Mouse (Mus musculus) thymus, adult 2 months (tissue): ENCODE results near the gene Iba57. TPM values are rescaled to one million over a fixed set of nuclear protein-coding genes. Genes with fewer than 3 reads are reported as not detected.

ENCODE experiments used
- DNase-seq: peaks from one replicate; pipeline ENCODE4 v3.0.0; 2021
- H3K27ac ChIP-seq: fragments of 200-500 bp; 2 replicates; pipeline ENCODE4 v1.5.1; 2012; ENCODE audit warnings: low read length, control low read depth; ENCODE audit not compliant: control insufficient read depth, insufficient read depth
- H3K27me3 ChIP-seq: fragments of 200-500 bp; 2 replicates; pipeline ENCODE4 v1.6.1; 2012; ENCODE audit warnings: mild to moderate bottlenecking, low read length, moderate library complexity, mixed read lengths; ENCODE audit not compliant: control insufficient read depth, insufficient read depth
- H3K36me3 ChIP-seq: fragments of 200-500 bp; 2 replicates; pipeline ENCODE4 v1.6.1; 2012; ENCODE audit warnings: mild to moderate bottlenecking, low read length, moderate library complexity; ENCODE audit not compliant: control insufficient read depth, insufficient read depth
- H3K4me1 ChIP-seq: fragments of 200-500 bp; replicated peaks from 2 replicates; pipeline ENCODE4 v1.6.1; 2012; ENCODE audit warnings: low read length; ENCODE audit not compliant: control insufficient read depth, insufficient read depth
- H3K4me3 ChIP-seq: fragments of 200-500 bp; 2 replicates; pipeline ENCODE4 v1.5.1; 2012; ENCODE audit warnings: mild to moderate bottlenecking, low read length, control low read depth, moderate library complexity; ENCODE audit not compliant: control insufficient read depth, insufficient read depth
- CTCF ChIP-seq: fragments of 200-500 bp; IDR thresholded peaks from 2 replicates; pipeline ENCODE4 v1.5.1; 2012; ENCODE audit warnings: mild to moderate bottlenecking, control low read depth, low read length, moderate library complexity, borderline replicate concordance; ENCODE audit not compliant: control insufficient read depth, poor library complexity, insufficient read depth; ENCODE audit errors: extremely low read depth
- POLR2A ChIP-seq: fragments of 200-500 bp; IDR thresholded peaks from 2 replicates; pipeline ENCODE4 v1.6.1; 2012; ENCODE audit warnings: mild to moderate bottlenecking, low read length, control low read depth, moderate library complexity; ENCODE audit not compliant: control insufficient read depth, poor library complexity, insufficient read depth; ENCODE audit errors: extremely low read depth
- WGBS: fragments of 180-500 bp; shearing (Covaris S2); methylation state at CpG from one replicate; pipeline ENCODE4 v1.1.7; 2018; 5-methylcytosine and 5-hydroxymethylcytosine counted together
- polyA plus RNA-seq: library from polyadenylated mRNA; depleted of rRNA; stranded (reverse); fragments of >200 nt; gene quantifications from 2 replicates; pipeline ENCODE4 v1.2.3, GENCODE M21; 2012

Gene Iba57
- polyA plus RNA-seq, 1 experiment = 7.2 TPM

- TF ChIP-seq POLR2A = no peak
- no peak for TF ChIP-seq CTCF
- Histone ChIP-seq H3K4me1 (peaks cover 11% of the 10 kb centered on the region), H3K27ac (no peak overlapping the region), H3K27me3 (no peaks in the 10 kb centered on the region), H3K4me3 (no peak overlapping the region), H3K36me3 (peaks cover 4% of the 10 kb centered on the region; the same call in 1 of the 2 replicates)
- 92% methylated on average over 5 of the region's 5 CpGs for WGBS
- DNase-seq = no peak
Observed at GRCm38 (mm10) chr11:59161398-59161797, 2.1 kb downstream of the Iba57 start.

- DNase-seq = no peak
- peaks cover 4% of the 10 kb centered on the region; the same call in 1 of the 2 replicates for H3K36me3 ChIP-seq
- H3K4me1 ChIP-seq = peaks cover 11% of the 10 kb centered on the region
- TF ChIP-seq CTCF (no peak), POLR2A (no peak)
- H3K27me3 ChIP-seq = no peaks in the 10 kb centered on the region
- WGBS = 97% methylated on average over 4 of the region's 4 CpGs
- no peak overlapping the region for H3K4me3 ChIP-seq
- H3K27ac ChIP-seq = no peak overlapping the region
Observed at GRCm38 (mm10) chr11:59159558-59159957, 4.0 kb downstream of the Iba57 start.

GRCm38 (mm10) chr11:59159099-59159498 lies 4.4 kb downstream of the Iba57 start:
- H3K27ac ChIP-seq = no peak overlapping the region
- DNase-seq = no peak
- no peaks in the 10 kb centered on the region for H3K27me3 ChIP-seq
- H3K4me3 ChIP-seq = no peak overlapping the region
- H3K4me1 ChIP-seq = peaks cover 7% of the 10 kb centered on the region
- H3K36me3 ChIP-seq = peaks cover 4% of the 10 kb centered on the region; the same call in 1 of the 2 replicates
- no peak for TF ChIP-seq POLR2A
- TF ChIP-seq CTCF = no peak
- WGBS = 96% methylated on average over 13 of the region's 13 CpGs

GRCm38 (mm10) chr11:59155900-59156299 lies 7.6 kb downstream of the Iba57 start:
- H3K4me1 ChIP-seq = no peaks in the 10 kb centered on the region
- TF ChIP-seq POLR2A = no peak
- no peak for TF ChIP-seq CTCF
- no peak for DNase-seq
- no peak overlapping the region for H3K4me3 ChIP-seq
- H3K36me3 ChIP-seq = peaks cover 4% of the 10 kb centered on the region; the same call in 1 of the 2 replicates
- H3K27ac ChIP-seq = no peak overlapping the region
- no peaks in the 10 kb centered on the region for H3K27me3 ChIP-seq
- 98% methylated on average over 5 of the region's 5 CpGs for WGBS

DNA sequence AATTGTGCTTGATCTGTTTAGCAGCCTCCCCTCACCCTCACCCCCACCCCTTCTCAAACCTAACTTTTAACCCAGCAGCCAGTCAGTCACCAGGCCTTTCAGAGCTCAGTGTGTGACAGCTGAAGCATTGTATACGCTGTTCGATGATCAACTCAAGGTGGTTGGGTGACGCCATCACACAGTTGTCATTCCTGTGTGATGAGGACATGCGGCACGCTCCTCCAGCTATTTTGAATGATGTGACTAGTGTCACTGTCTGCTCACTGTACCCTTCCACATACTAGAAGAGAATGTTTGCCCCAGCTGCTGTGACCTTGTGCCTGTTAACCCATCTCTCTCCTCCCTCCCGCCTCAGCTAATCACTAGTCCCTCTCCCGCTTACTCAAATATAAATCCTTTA lies 9.3 kb downstream of the Iba57 start:
- DNase-seq = no peak
- no peak overlapping the region for H3K27ac ChIP-seq
- TF ChIP-seq CTCF = no peak
- whole genome bisulfite sequencing = 95% methylated on average over 7 of the region's 7 CpGs
- peaks cover 4% of the 10 kb centered on the region; the same call in 1 of the 2 replicates for H3K36me3 ChIP-seq
- H3K27me3 ChIP-seq = no peaks in the 10 kb centered on the region
- H3K4me1 ChIP-seq = no peaks in the 10 kb centered on the region
- H3K4me3 ChIP-seq = no peak overlapping the region

GRCm38 (mm10) chr11:59151729-59152128 lies 11.8 kb downstream of the Iba57 start:
- no peaks in the 10 kb centered on the region for H3K4me1 ChIP-seq
- no peak for DNase-seq
- TF ChIP-seq POLR2A (no peak), CTCF (no peak)
- H3K27ac ChIP-seq = no peak overlapping the region
- H3K36me3 ChIP-seq = no peaks in the 10 kb centered on the region
- no peak overlapping the region for H3K4me3 ChIP-seq
- 53% methylated on average over 3 of the region's 3 CpGs for WGBS
- no peaks in the 10 kb centered on the region for H3K27me3 ChIP-seq

GRCm38 (mm10) chr11:59149302-59149701 lies 14.2 kb downstream of the Iba57 start:
- H3K4me1 ChIP-seq = no peaks in the 10 kb centered on the region
- H3K27ac ChIP-seq = no peak overlapping the region
- H3K27me3 ChIP-seq = no peaks in the 10 kb centered on the region
- H3K4me3 ChIP-seq = no peak overlapping the region
- 74% methylated on average over 3 of the region's 3 CpGs for WGBS
- H3K36me3 ChIP-seq = no peaks in the 10 kb centered on the region
- DNase-seq = no peak
- TF ChIP-seq POLR2A = no peak
- no peak for TF ChIP-seq CTCF
